Mouse (Mus musculus): ENCODE data around the gene Lbh.

Gene Lbh

GRCm38 (mm10) chr17:72938871-72939568 lies 20.9 kb downstream of the Lbh start:
- DNase-seq (ENCODE audit: low spot score) = no peak

DNA sequence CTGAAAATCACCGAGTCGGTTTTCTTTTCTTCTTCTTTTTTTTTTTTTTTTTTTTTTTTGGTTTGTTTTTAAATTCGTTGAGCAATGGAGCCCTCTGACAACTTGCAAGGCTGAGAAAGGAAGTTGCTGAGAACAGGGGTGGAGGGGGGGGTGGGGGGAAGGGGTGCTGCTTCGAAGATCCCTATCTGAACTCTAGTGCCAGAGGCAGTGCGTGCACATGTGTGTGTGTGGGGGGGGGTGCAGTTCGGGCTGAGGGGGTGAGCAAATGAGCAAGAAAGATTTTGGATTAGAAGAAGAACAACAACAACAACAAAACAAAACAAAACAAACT lies 21.4 kb downstream of the Lbh start:
- no peak for DNase-seq (ENCODE audit: low spot score)

GRCm38 (mm10) chr17:72944368-72944767 lies 26.3 kb downstream of the Lbh start:
- no peak for DNase-seq (ENCODE audit: low spot score)

DNA sequence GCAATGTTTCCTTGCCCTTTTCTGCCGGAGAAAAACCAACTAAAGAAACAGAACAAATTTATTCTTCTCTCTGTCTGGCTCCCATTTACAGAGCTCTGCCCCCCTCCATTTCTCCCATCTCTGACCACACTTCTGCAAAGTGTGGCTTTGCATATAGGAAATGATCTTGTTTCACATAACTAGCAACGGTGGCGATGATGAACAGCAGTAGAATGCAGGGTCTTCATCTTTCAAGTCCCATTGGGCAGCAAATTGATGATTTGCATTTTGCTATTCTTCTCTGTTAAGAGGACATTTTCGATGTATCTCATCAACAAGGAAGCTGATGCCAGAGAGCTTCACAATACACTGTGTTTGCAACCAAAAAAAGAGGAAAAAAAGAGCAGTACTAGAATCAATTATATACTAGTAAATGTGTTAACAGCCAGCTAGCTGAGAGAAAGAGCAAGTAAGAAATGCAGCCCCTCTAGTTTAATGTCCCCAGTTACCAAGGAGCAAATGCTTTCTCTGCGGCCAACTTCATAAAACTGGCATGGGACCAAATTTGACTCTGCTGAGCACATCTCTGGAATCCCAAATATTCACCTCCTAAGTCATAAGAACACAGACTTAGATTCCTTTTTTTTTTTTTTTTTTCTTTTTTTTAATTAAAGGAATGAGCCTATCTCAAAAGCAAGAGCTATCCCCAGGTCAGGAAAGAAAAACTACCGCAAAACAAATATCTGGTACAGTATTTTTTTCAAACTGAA lies 29.2 kb downstream of the Lbh start:
- no peak for DNase-seq (ENCODE audit: low spot score)

DNA sequence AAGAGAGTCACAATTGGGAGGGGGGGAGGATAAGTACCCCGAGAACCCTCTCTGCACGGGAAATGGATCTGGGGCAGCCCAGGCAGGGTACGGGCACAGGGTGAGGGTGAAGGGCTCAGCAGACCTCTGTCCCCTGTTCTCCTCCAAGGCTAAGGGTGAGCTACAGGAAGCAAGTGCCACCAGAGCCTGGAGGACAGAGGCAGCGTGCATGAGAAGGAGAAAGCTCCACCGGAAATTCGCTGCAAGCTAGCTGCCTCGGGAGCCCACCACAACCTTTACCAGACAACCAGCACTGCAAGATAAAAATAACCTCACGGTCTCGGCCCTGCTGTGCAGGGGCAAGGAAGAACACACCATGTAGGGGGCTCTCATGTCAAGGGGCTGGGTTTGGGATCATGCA lies 30.0 kb downstream of the Lbh start:
- no peak for DNase-seq (ENCODE audit: low spot score)

DNA sequence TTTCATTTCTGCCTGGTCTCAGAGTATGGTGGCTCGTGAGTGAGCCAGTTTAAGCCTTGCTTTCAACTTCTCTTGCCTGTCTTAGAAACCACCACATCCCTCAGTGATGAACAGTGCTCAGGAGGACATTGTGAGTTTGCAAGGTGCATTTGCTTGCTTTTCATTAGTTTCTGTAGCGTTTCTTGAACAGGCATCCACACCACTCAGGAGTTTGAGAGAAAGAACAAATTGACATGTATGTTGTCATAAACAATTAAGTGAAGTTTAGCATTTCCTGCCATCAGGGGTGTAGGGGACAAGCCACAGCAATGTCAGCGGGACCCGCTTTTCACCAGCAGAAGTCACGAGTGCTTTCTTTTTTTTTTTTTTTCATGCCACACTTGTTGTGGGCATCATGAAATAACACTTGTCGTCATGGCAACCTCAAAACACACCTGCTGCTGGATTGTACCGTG lies 31.2 kb downstream of the Lbh start:
- DNase-seq (ENCODE audit: low spot score) = no peak

DNA sequence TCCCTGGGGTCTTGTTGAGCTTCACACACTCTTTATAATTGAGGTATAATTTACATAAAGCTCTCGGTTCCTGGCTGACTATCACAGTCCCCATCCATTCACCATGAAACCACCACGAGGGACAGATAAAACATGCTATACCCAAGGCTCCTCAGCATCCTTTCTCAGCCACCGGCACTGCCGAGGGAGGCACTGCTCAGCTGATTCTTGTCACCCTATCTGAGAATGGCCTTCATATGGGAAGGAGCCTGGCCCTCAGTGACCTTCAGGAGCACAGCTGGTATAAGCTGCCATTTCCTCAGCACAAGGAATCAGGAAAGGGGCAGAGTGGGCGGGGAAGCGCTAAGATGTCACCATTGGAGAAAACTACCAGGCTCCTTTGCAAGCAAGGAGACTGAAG lies 33.2 kb downstream of the Lbh start:
- DNase-seq (ENCODE audit: low spot score) = no peak

- no peak for DNase-seq (ENCODE audit: low spot score)
Observed at GRCm38 (mm10) chr17:72953811-72954685, 35.9 kb downstream of the Lbh start.

GRCm38 (mm10) chr17:72955534-72955933 lies 37.4 kb downstream of the Lbh start:
- DNase-seq (ENCODE audit: low spot score) = no peak

DNA sequence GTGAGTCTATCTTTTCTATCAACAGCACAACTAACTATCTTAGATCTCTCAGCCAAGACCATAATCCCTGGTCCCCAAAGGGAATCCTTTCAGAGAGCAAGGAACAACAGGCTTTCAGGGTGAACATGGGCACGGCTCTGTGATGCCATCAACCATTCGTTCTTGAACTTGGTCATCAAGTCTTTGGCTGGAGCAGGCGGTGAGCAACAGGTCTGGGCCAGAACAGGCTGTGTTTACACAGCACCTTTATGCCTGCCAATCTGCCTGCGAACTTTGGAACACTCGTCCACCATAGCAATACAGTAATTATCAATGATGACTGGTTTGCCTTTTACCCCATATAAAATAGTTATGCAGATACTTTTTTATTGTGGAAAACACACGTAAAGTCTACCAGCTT lies 38.9 kb downstream of the Lbh start:
- DNase-seq (ENCODE audit: low spot score) = no peak

DNA sequence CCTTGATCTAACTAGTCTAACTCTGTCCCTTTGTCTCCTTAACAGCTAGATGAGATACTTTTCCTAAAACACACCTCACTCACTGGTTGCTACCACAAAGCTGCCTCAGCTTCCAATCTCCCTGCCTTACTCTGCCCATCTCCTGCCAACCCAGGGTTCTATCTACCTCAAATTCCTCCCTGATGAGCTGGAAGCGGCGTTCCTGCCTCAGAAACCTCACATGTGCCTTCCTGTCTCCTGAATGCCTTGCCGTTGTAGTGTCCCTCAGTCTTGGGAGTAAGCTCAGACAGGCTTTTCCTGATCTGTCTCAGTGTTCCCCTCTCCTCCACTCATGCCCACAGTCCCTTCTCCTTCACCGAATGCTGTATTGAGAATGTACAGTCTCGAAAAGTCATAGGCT lies 40.8 kb downstream of the Lbh start:
- no peak for DNase-seq (ENCODE audit: low spot score)

GRCm38 (mm10) chr17:72959497-72960039 lies 41.5 kb downstream of the Lbh start:
- DNase-seq (ENCODE audit: low spot score) = no peak

DNA sequence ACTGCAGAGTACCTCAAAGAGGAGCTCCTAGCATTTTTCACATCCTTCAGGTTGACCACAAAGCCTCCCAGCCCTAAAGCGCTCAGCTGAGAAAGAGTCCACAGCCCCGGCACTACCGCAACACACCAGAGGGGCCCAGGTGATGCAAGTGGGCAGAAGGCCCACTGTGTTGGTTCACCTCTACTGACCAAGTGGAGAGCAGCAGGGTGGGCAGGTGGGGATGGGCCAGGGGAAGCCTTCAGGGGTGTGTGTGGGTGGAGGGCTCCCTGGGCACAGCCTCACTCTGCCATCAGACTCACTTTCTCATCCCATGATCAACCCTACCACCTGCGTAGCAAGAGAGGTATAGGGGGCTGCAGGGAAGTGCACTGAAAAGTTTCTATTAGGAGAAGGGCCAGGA lies 42.1 kb downstream of the Lbh start:
- DNase-seq (ENCODE audit: low spot score) = no peak

DNA sequence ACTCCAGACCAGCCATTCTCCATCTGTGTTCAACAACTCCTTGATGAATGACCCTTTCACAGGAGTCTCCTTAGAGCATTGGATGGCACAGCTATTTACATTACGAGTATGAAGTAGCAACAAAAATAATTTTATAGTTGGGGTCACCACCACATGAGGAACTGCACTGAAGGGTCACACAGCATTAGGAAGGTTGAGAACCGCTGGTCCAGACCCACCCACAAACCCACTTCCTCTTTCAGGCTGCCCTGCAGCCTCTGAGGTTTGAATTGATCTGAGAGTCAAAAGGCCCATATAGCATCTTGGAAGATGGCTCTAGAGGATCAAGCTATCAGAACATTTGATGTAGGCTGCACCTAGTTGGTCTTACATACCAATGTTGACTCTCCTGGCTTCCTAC lies 42.8 kb downstream of the Lbh start:
- no peak for DNase-seq (ENCODE audit: low spot score)

GRCm38 (mm10) chr17:72961953-72962630 lies 44.0 kb downstream of the Lbh start:
- DNase-seq (ENCODE audit: low spot score) = no peak

GRCm38 (mm10) chr17:72965687-72966086 lies 47.6 kb downstream of the Lbh start:
- no peak for DNase-seq (ENCODE audit: low spot score)

GRCm38 (mm10) chr17:72966091-72966531 lies 48.0 kb downstream of the Lbh start:
- no peak for DNase-seq (ENCODE audit: low spot score)

GRCm38 (mm10) chr17:72966878-72967277 lies 48.8 kb downstream of the Lbh start:
- no peak for DNase-seq (ENCODE audit: low spot score)

DNA sequence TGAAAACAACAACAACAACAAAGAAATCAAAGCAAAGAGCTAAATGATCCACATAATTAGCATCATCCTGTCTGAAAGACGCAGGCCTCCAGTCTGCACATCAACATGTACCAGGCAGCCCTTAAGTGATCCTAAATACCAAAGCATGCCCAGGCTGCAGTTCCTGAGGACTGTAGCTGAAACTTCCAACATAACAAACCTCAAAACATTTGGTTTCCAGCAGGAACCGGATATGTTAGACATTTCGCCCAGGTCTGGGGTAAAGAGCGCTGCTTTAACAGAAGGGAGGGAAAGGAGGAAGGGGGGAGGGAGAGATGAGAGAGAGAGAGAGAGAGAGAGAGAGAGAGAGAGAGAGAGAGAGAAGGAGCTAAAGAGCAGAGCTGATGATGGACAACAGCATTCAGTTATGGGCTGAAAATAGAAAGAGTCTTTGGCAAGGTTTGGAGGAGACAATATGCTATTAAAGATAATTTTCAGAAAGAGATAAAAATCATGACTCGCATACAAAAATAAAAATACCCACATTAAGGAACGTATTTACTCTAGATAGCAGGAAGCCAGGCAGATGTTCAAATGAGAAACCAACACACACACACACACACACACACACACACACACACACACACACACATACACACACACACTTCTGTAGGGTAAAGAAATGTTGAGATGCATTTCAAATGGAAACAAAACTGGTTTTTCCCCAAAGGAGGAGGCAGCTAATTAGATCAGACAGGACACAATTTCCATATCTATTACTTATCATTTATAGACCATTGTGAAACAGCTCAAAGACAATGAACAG lies 49.5 kb downstream of the Lbh start:
- no peak for DNase-seq (ENCODE audit: low spot score)

DNA sequence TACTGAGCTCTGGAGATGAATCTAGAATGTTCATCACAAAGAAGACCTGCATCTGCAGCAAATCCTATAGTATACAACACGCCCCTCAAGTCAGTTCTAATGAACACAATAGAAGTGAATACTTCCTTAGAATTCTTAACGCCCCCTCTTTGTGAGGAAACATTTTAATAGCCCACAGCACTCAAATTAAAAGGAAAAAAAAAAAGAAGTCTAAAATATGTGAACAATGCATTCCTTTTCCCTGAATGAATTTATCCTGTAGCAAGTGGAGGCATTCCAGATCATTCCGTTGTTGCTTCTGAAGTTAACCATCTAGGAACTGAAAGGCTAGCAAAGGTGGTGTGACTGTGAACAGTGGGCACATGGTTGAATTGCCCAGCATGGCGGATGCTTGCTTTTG lies 50.6 kb downstream of the Lbh start:
- DNase-seq (ENCODE audit: low spot score) = no peak

DNA sequence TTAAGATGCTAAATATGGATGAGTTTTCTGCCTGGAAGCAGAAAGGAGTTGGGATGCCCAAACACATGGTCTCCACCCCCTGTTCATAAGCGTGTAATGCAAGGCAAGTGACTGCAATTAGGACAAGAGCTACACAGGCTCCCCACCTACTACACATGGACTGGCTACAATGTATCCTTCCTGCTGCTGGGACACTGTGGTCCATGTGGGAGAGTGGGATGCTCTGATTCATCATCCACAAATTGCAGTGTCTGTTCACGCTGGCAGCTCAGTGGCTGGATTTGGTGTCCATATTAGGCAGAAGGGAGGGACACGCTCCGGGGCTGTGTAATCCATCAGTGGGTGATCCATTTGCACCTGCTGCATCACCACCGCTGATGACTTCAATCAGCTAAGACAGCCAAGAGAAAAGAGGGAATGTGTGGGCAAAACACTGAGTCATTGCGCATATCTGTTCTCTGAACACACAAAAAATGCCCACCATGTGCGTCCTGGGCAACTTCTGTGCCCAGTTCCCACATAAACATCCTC lies 52.6 kb downstream of the Lbh start:
- no peak for DNase-seq (ENCODE audit: low spot score)

Data from ovary, postnatal 36 days (tissue).